Mouse (Mus musculus) v-Abl transformed pro-B cells (cell line): ENCODE results near the gene Slc35b2.

ENCODE experiments used
- in situ Hi-C, 2 experiments: fragments of 400-800 bp; cut with MboI; formaldehyde crosslinking; loops; one replicate each; pipeline ENCODE4 v1.15.1; 2025; ENCODE audit not compliant: unreplicated experiment in 2 of 2

Slc35b2 gene

GRCm38 (mm10) chr17:45544001-45544872 lies 19.4 kb upstream of the Slc35b2 start:
- in situ Hi-C loops = no loop called here

DNA sequence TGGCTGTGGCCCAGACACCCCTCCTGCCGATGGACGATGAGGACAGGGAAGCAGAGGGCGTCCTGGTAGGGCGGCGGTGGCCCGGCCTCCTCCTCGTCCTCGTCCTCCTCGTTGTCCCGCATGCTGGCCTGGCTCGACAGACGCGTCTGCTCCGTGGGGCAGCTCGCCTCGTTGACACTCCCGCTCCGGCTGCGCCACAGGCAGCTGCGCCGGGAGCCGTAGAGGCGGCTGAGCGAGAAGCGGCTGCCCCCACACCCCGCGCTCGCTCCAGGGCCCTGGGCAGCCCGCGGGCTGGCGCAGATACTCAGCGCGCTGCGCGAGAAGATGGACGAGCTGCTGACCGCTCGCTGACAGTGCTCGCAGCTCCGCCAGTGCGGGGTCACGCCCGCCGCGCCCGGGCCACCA lies 18.8 kb upstream of the Slc35b2 start:
- in situ Hi-C loops = no loop called here

DNA sequence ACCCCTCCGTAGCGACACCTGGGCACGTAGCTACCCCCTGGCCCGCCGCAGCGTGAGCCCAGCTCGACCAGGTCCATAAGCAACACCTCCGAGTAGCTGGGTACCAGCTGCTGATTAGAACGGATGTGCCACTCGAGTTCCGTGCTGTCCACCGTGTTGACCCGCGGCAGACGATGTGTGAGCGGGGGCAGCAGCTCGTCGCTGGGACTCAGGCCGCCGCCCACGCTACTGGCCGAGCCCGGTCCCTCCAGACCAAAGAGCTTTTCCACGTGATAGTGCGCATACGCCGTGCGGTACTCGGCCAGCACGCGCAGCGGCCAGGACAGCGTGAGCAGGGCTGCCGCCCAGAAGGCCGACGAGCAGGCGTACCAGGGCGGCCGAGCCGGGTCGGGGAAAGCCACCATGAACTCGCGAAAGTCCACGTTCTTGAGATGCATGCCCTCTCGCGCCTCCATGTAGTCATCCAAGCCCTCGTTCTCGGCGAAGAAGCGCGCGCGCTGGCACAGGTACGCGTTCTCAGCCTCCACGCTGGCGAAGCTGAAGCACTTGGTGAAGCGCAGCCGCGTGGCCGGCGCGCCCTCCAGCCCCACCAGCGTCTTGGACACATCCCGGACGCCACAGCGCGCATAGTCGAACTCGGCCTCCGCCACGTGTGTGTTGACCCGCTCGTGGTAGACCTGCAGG lies 18.3 kb upstream of the Slc35b2 start:
- in situ Hi-C loops = no loop called here

GRCm38 (mm10) chr17:45546941-45547340 lies 16.7 kb upstream of the Slc35b2 start:
- in situ Hi-C loops = no loop called here

DNA sequence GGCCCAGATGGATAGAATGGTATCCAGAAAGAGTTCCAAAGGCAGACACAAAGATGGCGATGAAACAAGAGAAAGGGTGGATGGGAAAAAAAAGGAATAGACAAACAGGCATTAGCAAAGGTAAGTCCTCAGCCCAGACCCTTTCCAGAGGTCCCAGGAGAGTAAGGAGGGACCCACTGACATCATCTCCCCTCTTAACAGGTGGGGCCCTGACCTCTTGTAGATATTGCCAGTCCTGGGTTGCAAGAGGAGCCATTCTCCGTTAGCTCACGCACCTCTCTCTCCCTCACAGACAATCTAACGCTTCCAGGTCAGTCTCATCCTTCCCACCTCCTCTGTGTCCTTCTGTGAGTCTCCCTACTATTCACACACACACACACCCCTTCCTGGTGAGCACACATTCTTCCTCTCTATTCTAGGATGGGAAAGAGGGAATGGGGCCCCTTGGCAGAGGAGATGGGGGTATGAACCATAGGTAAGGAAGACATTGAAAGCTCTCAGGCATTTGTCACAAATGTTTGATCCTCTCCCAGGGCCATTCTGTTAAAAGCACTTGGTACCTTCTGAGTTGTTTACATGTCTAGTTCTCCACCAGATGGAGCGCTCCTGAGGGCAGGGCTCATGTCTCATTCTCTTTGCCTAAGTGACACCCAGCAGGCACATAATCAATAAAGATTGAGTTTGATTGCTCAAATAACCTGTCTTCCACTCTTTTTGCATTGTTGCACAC lies 16.0 kb upstream of the Slc35b2 start:
- in situ Hi-C loops = no loop called here

DNA sequence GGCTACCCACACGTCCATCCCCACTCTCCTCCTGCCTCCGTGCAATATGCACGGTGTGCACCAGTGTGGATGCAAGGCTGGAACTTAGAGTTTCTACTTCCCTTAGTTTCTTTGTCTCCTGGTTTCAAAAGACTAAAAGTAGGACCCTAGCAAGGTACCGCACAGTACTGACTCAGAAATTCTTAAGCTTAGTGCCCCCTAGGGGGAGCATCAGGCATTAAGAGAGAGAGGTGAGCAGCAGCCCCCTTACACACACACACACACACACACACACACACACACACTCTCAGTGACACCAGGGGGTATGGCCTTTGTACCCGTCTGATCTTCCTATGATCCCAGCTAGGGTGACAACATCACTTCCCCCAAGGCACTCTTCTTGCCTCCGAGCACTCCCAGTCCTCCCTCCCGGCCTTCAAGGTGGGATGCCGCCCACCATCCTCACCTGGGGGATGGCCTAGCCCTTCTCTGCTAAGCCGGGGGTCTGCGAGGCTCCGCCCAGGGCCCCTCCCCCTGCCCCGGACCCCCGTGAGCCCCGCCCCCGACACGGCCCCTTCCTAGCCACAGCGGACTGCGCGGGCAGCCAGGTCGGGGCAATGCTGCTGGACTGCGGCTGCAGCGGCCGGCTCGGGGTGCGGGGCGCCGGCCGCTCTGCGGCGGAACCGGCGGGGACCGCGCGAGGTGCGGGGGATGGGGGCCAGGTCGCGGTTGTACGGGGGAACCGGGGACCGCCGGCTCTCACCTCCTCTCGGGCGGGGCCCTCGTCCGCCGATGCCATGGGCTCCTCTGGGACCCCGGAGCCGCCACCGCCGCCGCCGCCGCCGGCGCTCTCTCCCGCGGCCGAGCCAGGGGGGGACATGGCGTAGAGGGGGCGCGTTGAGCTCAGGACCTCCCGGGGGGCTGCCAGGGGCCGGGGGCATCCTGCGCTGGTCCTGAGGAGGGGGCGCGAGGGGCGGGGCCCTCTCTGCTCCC lies 14.8 kb upstream of the Slc35b2 start:
- in situ Hi-C loops = no loop called here

GRCm38 (mm10) chr17:45549617-45550181 lies 14.0 kb upstream of the Slc35b2 start, which contains the start of gene Tmem151b:
Gene Tmem151b, minus strand, starts transcription at chr17:45549677.
- in situ Hi-C loops = loop anchor here (5.0 to 25.0 kb wide), 4 partner anchors 32 to 488 kb away; partner anchors contain the start of genes Spats1 (in 2 of the 2), Aars2 (in 1 of the 2) and Vegfa (in 1 of the 2)

DNA sequence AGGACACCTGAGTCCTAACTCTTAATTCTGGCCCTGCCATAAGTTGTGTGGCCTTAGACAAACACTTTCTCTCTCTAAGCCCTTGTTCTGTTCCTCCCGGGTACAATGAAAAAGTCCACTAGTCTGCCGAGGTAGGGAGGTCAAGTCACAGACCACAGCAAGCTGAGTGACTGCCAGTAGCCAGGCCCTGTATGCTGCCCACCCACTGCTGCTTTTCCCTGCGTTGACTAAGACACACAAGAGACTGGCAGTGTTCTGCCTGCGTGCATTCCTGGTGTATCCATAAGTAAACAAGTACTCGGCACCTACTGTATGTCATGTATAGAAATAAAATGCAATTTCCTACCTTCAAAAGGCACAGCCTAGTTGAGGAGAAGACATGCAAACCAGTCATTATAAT lies 13.4 kb upstream of the Slc35b2 start:
- in situ Hi-C loops = loop anchor here (5.0 to 25.0 kb wide), 4 partner anchors 33 to 487 kb away; partner anchors contain the start of genes Spats1 (in 2 of the 2), Aars2 (in 1 of the 2) and Vegfa (in 1 of the 2)

GRCm38 (mm10) chr17:45551249-45551796 lies 12.4 kb upstream of the Slc35b2 start:
- in situ Hi-C loops = loop anchor here (5.0 to 25.0 kb wide), 4 partner anchors 34 to 486 kb away; partner anchors contain the start of genes Spats1 (in 2 of the 2), Aars2 (in 1 of the 2) and Vegfa (in 1 of the 2)

DNA sequence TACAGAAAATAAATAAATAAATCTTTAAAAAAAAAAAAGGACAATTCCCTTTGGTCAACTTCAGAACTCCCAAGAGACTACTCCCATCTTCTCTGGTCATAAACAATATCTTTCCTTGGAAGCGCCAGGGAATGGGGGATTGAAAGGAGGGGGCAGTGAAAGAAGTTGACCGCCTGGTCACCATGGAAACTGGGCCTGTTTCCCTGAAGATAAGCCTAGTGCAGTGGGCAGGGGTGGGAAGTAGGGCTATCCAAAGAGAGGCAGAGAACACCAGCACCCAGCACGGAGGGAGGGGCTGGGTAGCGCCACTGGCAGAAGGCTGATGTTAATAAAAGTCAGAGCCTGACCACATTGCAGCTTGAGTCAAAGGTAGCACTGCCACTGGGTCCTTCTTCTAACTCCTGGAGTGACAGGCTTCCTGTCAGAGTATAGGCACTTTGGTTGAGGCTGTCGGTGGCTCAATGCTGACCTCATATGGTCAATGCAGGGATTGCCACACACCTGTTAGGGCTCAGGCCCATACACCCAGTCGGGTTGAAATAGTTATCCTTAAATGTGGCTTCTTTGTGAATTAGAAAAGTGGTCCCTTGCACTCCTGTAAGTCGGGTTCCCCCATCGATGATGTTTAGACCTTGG lies 11.7 kb upstream of the Slc35b2 start:
- in situ Hi-C loops = loop anchor here (5.0 to 25.0 kb wide), 4 partner anchors 35 to 485 kb away; partner anchors contain the start of genes Spats1 (in 2 of the 2), Aars2 (in 1 of the 2) and Vegfa (in 1 of the 2)

GRCm38 (mm10) chr17:45553065-45553464 lies 10.6 kb upstream of the Slc35b2 start:
- in situ Hi-C loops = loop anchor here (5.0 to 25.0 kb wide), 4 partner anchors 36 to 484 kb away; partner anchors contain the start of genes Spats1 (in 2 of the 2), Aars2 (in 1 of the 2) and Vegfa (in 1 of the 2)

- in situ Hi-C loops = loop anchor here (5.0 to 25.0 kb wide), 4 partner anchors 37 to 483 kb away; partner anchors contain the start of genes Spats1 (in 2 of the 2), Aars2 (in 1 of the 2) and Vegfa (in 1 of the 2)
These were observed 9.3 kb upstream of the Slc35b2 start for GRCm38 (mm10) chr17:45554420-45554819.

GRCm38 (mm10) chr17:45555452-45556106 lies 8.1 kb upstream of the Slc35b2 start, which contains the start of gene Nfkbie:
Gene Nfkbie, plus strand, starts transcription at chr17:45555703.
- in situ Hi-C loops = loop anchor here in 1 of 2 experiments (25.0 kb wide), 1 partner anchor 482 kb away; the partner anchor contains the start of gene Vegfa

DNA sequence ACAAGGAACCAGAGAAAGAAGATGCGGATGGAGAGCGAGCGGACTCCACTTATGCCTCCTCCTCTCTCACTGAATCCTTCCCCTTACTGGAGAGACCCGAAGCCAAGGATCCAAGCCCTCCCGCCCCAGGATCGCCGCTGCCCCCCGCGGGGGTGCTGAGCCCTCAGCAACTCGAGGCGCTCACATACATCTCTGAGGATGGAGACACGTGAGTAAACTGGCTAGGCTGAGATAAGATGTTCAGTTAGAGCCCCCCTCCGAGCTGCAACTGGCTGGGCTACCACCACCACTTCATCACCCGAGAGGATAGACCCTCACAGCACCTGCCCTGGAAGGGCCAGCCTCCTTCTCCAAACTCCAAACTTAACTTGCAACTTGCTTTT lies 7.6 kb upstream of the Slc35b2 start:
- in situ Hi-C loops = loop anchor here in 1 of 2 experiments (25.0 kb wide), 1 partner anchor 481 kb away; the partner anchor contains the start of gene Vegfa

DNA sequence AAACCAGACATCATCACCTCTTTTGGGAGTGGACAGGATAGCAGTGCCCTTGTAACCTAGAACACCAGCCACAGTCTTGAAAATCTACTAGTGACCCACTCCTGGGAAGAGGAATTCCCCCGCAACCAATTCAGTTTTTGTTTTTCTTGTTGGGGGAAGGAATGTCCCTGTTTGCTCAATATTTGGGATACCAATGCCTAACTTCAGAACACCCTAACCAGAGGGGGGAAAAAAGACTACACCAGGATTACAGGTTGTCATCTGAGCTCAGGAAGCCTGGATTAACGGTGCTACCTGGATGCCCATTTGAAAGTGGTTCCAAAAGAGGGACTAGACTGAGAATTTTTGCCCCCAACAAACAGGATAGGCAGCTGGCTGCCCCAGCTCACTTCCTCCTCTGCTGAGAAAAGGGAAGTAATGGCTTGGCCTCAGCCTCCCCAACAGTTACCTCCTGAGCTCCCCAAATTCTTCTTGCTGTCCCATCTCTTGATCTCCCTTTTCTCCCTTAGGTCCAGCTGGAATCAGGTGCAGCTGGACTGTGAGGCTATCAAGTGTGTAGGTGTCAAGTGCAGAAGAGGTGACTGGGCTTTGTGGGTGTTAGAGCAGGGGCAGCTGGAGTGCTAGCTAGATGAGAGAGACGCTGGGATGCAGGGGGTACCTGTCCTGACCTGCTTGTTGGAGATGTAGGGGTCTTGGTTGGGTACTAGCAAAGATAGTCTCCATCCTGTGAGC lies 7.0 kb upstream of the Slc35b2 start:
- in situ Hi-C loops = loop anchor here in 1 of 2 experiments (25.0 kb wide), 1 partner anchor 481 kb away; the partner anchor contains the start of gene Vegfa

GRCm38 (mm10) chr17:45557246-45557824 lies 6.3 kb upstream of the Slc35b2 start:
- in situ Hi-C loops = loop anchor here in 1 of 2 experiments (25.0 kb wide), 1 partner anchor 480 kb away; the partner anchor contains the start of gene Vegfa
